Mouse (Mus musculus): ENCODE data around the gene Plppr3. TPM values are rescaled to one million over a fixed set of nuclear protein-coding genes. Genes with fewer than 3 reads are reported as not detected.
A peak's percentile ranks its signal among the peaks of the same experiment; 100 is the strongest.

Plppr3 gene
- total RNA-seq, 2 experiments from 2014 or later, result 28.4 to 28.7 TPM

GRCm38 (mm10) chr10:79852107-79852789 is 22.2 kb downstream of the Plppr3 start:
- no peak for DNase-seq

- no peak for DNase-seq
These were observed 22.8 kb downstream of the Plppr3 start for GRCm38 (mm10) chr10:79851653-79852052.

- DNase-seq, result no peak
These were observed 24.3 kb downstream of the Plppr3 start for GRCm38 (mm10) chr10:79849941-79850628.

GRCm38 (mm10) chr10:79846553-79846952 is 27.9 kb downstream of the Plppr3 start:
- no peak for DNase-seq

- DNase-seq, result no peak
These were observed 31.0 kb downstream of the Plppr3 start for GRCm38 (mm10) chr10:79843476-79843875.

GRCm38 (mm10) chr10:79842322-79842721 is 32.1 kb downstream of the Plppr3 start:
- DNase-seq, result no peak

- peak; percentile 57 to 64 for DNase-seq
These were observed 33.5 kb downstream of the Plppr3 start for GRCm38 (mm10) chr10:79840644-79841551.

- DNase-seq, result no peak
These were observed 34.3 kb downstream of the Plppr3 start for GRCm38 (mm10) chr10:79840091-79840490.

GRCm38 (mm10) chr10:79838151-79838550 is 36.3 kb downstream of the Plppr3 start:
- no peak for DNase-seq

GRCm38 (mm10) chr10:79836918-79837317 is 37.5 kb downstream of the Plppr3 start:
- no peak for DNase-seq

- peak; percentile 73 to 75 for DNase-seq
These were observed 39.5 kb downstream of the Plppr3 start for GRCm38 (mm10) chr10:79834769-79835398.

- no peak for DNase-seq
These were observed 41.6 kb downstream of the Plppr3 start for GRCm38 (mm10) chr10:79832786-79833181.

GRCm38 (mm10) chr10:79832026-79832785 is 42.2 kb downstream of the Plppr3 start:
- DNase-seq, result no peak

GRCm38 (mm10) chr10:79831583-79831982 is 42.9 kb downstream of the Plppr3 start:
- no peak for DNase-seq

- no peak for DNase-seq
These were observed 50.0 kb downstream of the Plppr3 start for GRCm38 (mm10) chr10:79824413-79824812.

- no peak for DNase-seq
These were observed 51.4 kb downstream of the Plppr3 start for GRCm38 (mm10) chr10:79823011-79823410.

GRCm38 (mm10) chr10:79822372-79822771 is 52.1 kb downstream of the Plppr3 start:
- no peak for DNase-seq

- DNase-seq, result no peak
These were observed 52.7 kb downstream of the Plppr3 start for GRCm38 (mm10) chr10:79821731-79822130.

GRCm38 (mm10) chr10:79820782-79821181 is 53.7 kb downstream of the Plppr3 start, which contains the start of gene Misp:
Misp (plus strand) TSS chr10:79820989.
- no peak for DNase-seq

GRCm38 (mm10) chr10:79820277-79820676 is 54.2 kb downstream of the Plppr3 start:
- DNase-seq, result no peak

- DNase-seq, result no peak
These were observed 54.8 kb downstream of the Plppr3 start for GRCm38 (mm10) chr10:79819606-79820005.

GRCm38 (mm10) chr10:79818225-79818624 is 56.2 kb downstream of the Plppr3 start:
- no peak for DNase-seq

All from layer of hippocampus, postnatal 36 days (tissue).